Mouse (Mus musculus) neural tube, embryonic 15.5 days (tissue): ENCODE data around the gene Olfr750. TPM values are rescaled to one million over a fixed set of nuclear protein-coding genes. Genes with fewer than 3 reads are reported as not detected.

ENCODE experiments used
- polyA plus RNA-seq: library from polyadenylated mRNA; unstranded; fragments of >200 nt; fragmentation: Nextera tagmentation; extraction: Ambion mirVana; gene quantifications from 2 replicates; pipeline ENCODE4 v1.2.1, GENCODE M21; 2015

Olfr750 gene
- polyA plus RNA-seq, 1 experiment from 2014 or later = not detected

Other genes with a start within 250 kb of the Olfr750 start
- gene Tep1, start 203.9 kb downstream of the Olfr750 start, polyA plus RNA-seq = 3.1 and 4.0 TPM in 2 replicates
- gene Klhl33, start 176.9 kb downstream of the Olfr750 start, polyA plus RNA-seq = 3.4 and 4.1 TPM in 2 replicates
- gene Osgep, start 149.5 kb downstream of the Olfr750 start, polyA plus RNA-seq = 107 and 125 TPM in 2 replicates
- gene Apex1, start 149.5 kb downstream of the Olfr750 start, polyA plus RNA-seq = 157 and 177 TPM in 2 replicates
- 98.6 and 99.7 TPM in 2 replicates for gene Pip4p1, start 143.6 kb downstream of the Olfr750 start, polyA plus RNA-seq
- gene Pnp, start 143.4 kb downstream of the Olfr750 start, polyA plus RNA-seq = 20.5 and 36.3 TPM in 2 replicates
- not detected in 2 replicates for gene Gm49342, start 129.9 kb downstream of the Olfr750 start, polyA plus RNA-seq
- 0.55 and 0.73 TPM in 2 replicates for gene Pnp2, start 118.4 kb downstream of the Olfr750 start, polyA plus RNA-seq
- gene Rnase10, start 66.7 kb downstream of the Olfr750 start, polyA plus RNA-seq = 0.10 TPM in 1 of 2 replicates, not detected in the other
- not detected in 2 replicates for gene Rnase9, start 32.6 kb downstream of the Olfr750 start, polyA plus RNA-seq
- not detected in 2 replicates for gene Rnase11, start 24.3 kb downstream of the Olfr750 start, polyA plus RNA-seq
- gene Rnase12, start 16.8 kb downstream of the Olfr750 start, polyA plus RNA-seq = not detected in 2 replicates
- 18.6 and 30.0 TPM in 2 replicates for gene Rnase4, start 16.6 kb upstream of the Olfr750 start, polyA plus RNA-seq
- 4.4 and 8.0 TPM in 2 replicates for gene Ang, start 16.7 kb upstream of the Olfr750 start, polyA plus RNA-seq
- not detected in 2 replicates for gene Eddm3b, start 40.0 kb upstream of the Olfr750 start, polyA plus RNA-seq
- gene Rnase6, start 49.5 kb upstream of the Olfr750 start, polyA plus RNA-seq = 1.0 and 2.2 TPM in 2 replicates
- gene Rnase1, start 72.3 kb upstream of the Olfr750 start, polyA plus RNA-seq = 1.1 and 1.5 TPM in 2 replicates
- gene Rnase2b, start 87.8 kb upstream of the Olfr750 start, polyA plus RNA-seq = not detected in 2 replicates
- not detected in 2 replicates for gene Ang2, start 124.7 kb upstream of the Olfr750 start, polyA plus RNA-seq
- not detected in 2 replicates for gene Ear14, start 129.0 kb upstream of the Olfr750 start, polyA plus RNA-seq
- not detected in 2 replicates for gene Rnase2a, start 181.7 kb upstream of the Olfr750 start, polyA plus RNA-seq